Comparison of ENCODE assay signal across 24 mouse cellular contexts in the genomic region with DNA sequence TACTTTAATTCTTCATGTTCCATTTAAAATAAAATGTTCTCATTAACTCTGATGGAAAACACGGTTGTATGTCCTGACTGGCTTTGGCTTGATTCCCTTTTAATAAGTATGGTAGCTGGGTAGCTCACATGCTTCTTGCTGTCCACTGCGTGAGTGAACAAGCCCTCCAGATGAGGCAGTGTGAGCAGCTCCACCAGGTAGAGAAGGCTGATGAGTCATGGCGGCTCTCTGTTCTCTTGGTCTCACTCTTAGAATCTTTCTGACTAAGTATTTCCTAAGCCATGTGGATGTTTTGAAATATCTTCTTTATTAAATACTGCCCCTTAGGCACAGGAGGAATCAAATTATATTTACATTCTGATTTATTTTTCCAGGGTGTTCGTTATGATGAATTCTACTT.
"Had no signal": no experiment of that assay in that cellular context is flagged by ENCODE, and none has a peak within 500 bp of the region (broad histone marks: within the 10 kb centered on the region; RNA-seq: fewer than 3 reads in every experiment).

No protein-coding gene starts in this region.

- H3K27ac ChIP-seq: embryonic facial prominence, embryonic 10.5 days; embryonic facial prominence, embryonic 12.5 days; embryonic facial prominence, embryonic 13.5 days; embryonic facial prominence, embryonic 15.5 days; forebrain, embryonic 10.5 days; forebrain, embryonic 12.5 days; forebrain, embryonic 13.5 days; forebrain, embryonic 15.5 days; heart, adult 2 months; heart, embryonic 10.5 days had no signal

- DNase-seq: cerebellum, adult 9-10 months; cerebellum, adult 9-11 months; cerebellum, postnatal 10 days; cerebellum, postnatal 14 days; cerebellum, postnatal 25 days; cerebellum, postnatal 36 days; embryo, embryonic 11 days; forebrain, postnatal 0 days; gastrocnemius, postnatal 10 days; gastrocnemius, postnatal 14 days; gastrocnemius, postnatal 25 days; gastrocnemius, postnatal 36 days; heart, adult 18-20 months; heart, adult 2 months had no signal

- H3K4me3 ChIP-seq: embryonic facial prominence, embryonic 10.5 days; embryonic facial prominence, embryonic 12.5 days; embryonic facial prominence, embryonic 13.5 days; embryonic facial prominence, embryonic 15.5 days; erythroblast, embryonic 14.5 days; forebrain, embryonic 10.5 days; forebrain, embryonic 12.5 days; forebrain, embryonic 13.5 days; forebrain, embryonic 15.5 days; heart, adult 2 months; heart, embryonic 10.5 days had no signal
